Comparison of ENCODE assay signal across 8 mouse cellular contexts in genomic region chr11:97818003-97818402, GRCm38 (mm10). TPM values are rescaled to one million over a fixed set of nuclear protein-coding genes. Genes with fewer than 3 reads are reported as not detected.
DNase-seq lines count a peak whose midpoint lies in the region; ATAC-seq and TF ChIP-seq lines count a peak whose summit lies in the region.

No protein-coding gene starts in this region.

- peaks cover 52% of the 10 kb centered on the region for H3K4me1 ChIP-seq in embryonic facial prominence, embryonic 15.5 days
- peaks cover 70% of the 10 kb centered on the region for H3K4me1 ChIP-seq in intestine, embryonic 15.5 days (replicated peaks)
- peaks cover 22% of the 10 kb centered on the region for H3K4me1 ChIP-seq in neural tube, embryonic 12.5 days

- no peak overlapping the region for H3K9ac ChIP-seq in embryonic facial prominence, embryonic 15.5 days
- no peak overlapping the region for H3K9ac ChIP-seq in intestine, embryonic 15.5 days
- H3K9ac ChIP-seq in neural tube, embryonic 12.5 days = no peak overlapping the region

- H3K4me2 ChIP-seq in embryonic facial prominence, embryonic 15.5 days (replicated peaks) = no peak overlapping the region
- no peak overlapping the region for H3K4me2 ChIP-seq in intestine, embryonic 15.5 days (replicated peaks)
- H3K4me2 ChIP-seq in neural tube, embryonic 12.5 days (replicated peaks) = 0 out of 2 replicates have a peak overlapping the region, but pooled peaks have one; percentile 20

- H3K4me3 ChIP-seq in left cerebral cortex, adult 2 months = no peak overlapping the region
- no peak overlapping the region for H3K4me3 ChIP-seq in embryonic facial prominence, embryonic 15.5 days (replicated peaks)
- no peak overlapping the region for H3K4me3 ChIP-seq in intestine, embryonic 15.5 days (replicated peaks)
- no peak overlapping the region for H3K4me3 ChIP-seq in neural tube, embryonic 12.5 days

- DNase-seq in left cerebral cortex, adult 2 months (ENCODE audit: extremely low spot score in 1 of 2, low spot score in 2 of 2) = no peak
- DNase-seq in left cerebral cortex, adult 11 months (ENCODE audit: low spot score) = no peak
- DNase-seq in urinary bladder, postnatal 10 days (ENCODE audit: low spot score) = no peak
- DNase-seq in gastrocnemius, postnatal 4 days (ENCODE audit: low spot score in 2 of 2) = no peak
- no peak for DNase-seq in kidney, adult 9 months

- TF ChIP-seq CTCF in left cerebral cortex, adult 2 months (IDR thresholded peaks at IDR 0.05) = no peak

- no peak for ATAC-seq in embryonic facial prominence, embryonic 15.5 days (ENCODE audit: insufficient number of reproducible peaks, low FRiP score, low TSS enrichment, low read depth)
- ATAC-seq in intestine, embryonic 15.5 days = no peak
- ATAC-seq in neural tube, embryonic 12.5 days (ENCODE audit: low FRiP score, low read depth) = no peak

- H3K36me3 ChIP-seq in embryonic facial prominence, embryonic 15.5 days = peaks cover 44% of the 10 kb centered on the region
- H3K36me3 ChIP-seq in intestine, embryonic 15.5 days = peaks cover 32% of the 10 kb centered on the region; the same call in 1 of the 2 replicates
- peaks cover 53% of the 10 kb centered on the region for H3K36me3 ChIP-seq in neural tube, embryonic 12.5 days

- peak overlapping the region; percentile 40; the same call in 1 of the 2 replicates for H3K27ac ChIP-seq in left cerebral cortex, adult 2 months
- H3K27ac ChIP-seq in embryonic facial prominence, embryonic 15.5 days (replicated peaks) = peak overlapping the region; percentile 66; the same call in 1 of the 2 replicates
- peak overlapping the region; percentile 40; the same call in 1 of the 2 replicates for H3K27ac ChIP-seq in intestine, embryonic 15.5 days
- H3K27ac ChIP-seq in neural tube, embryonic 12.5 days = no peak overlapping the region

- H3K27me3 ChIP-seq in embryonic facial prominence, embryonic 15.5 days = no peaks in the 10 kb centered on the region
- no peaks in the 10 kb centered on the region for H3K27me3 ChIP-seq in intestine, embryonic 15.5 days (replicated peaks)
- H3K27me3 ChIP-seq in neural tube, embryonic 12.5 days (replicated peaks) = no peaks in the 10 kb centered on the region

- intact Hi-C loops in left cerebral cortex, adult 2 months (cut with DNase I) = no loop called here

- H3K9me3 ChIP-seq in embryonic facial prominence, embryonic 15.5 days (replicated peaks) = no peaks in the 10 kb centered on the region
- no peaks in the 10 kb centered on the region for H3K9me3 ChIP-seq in intestine, embryonic 15.5 days
- H3K9me3 ChIP-seq in neural tube, embryonic 12.5 days = no peaks in the 10 kb centered on the region

- 49% methylated on average over 6 of the region's 6 CpGs for WGBS in embryonic facial prominence, embryonic 15.5 days
- 44% methylated on average over 6 of the region's 6 CpGs for WGBS in intestine, embryonic 15.5 days
- WGBS in neural tube, embryonic 12.5 days = 51% methylated on average over 6 of the region's 6 CpGs

RNA-seq across cellular contexts. Expression of gene Lasp1, which starts 19.2 kb away (rescaled TPM):
- 100 to 1,000 TPM; 174 to 191 TPM for total RNA-seq in left cerebral cortex, adult 2 months (2021)
- polyA plus RNA-seq in embryonic facial prominence, embryonic 15.5 days (2015; fragmentation: Nextera tagmentation; extraction: Ambion mirVana) = 117 and 121 TPM in 2 replicates
- 123 and 126 TPM in 2 replicates for polyA plus RNA-seq in intestine, embryonic 15.5 days (2015; fragmentation: Nextera tagmentation; extraction: Ambion mirVana)
- polyA plus RNA-seq in neural tube, embryonic 12.5 days (2016; fragmentation: Nextera tagmentation; extraction: Ambion mirVana) = 103 and 105 TPM in 2 replicates
- total RNA-seq in gastrocnemius, postnatal 4 days (2021) = 10 to 100 TPM; 82.0 to 99.0 TPM

RNA-seq across cellular contexts. Expression of gene B230217C12Rik, which starts 22.6 kb away (rescaled TPM):
- total RNA-seq in left cerebral cortex, adult 2 months (2021) = 10 to 100 TPM; 77.6 to 78.9 TPM
- polyA plus RNA-seq in embryonic facial prominence, embryonic 15.5 days (2015; fragmentation: Nextera tagmentation; extraction: Ambion mirVana) = 6.8 and 7.4 TPM in 2 replicates
- 5.2 and 5.3 TPM in 2 replicates for polyA plus RNA-seq in intestine, embryonic 15.5 days (2015; fragmentation: Nextera tagmentation; extraction: Ambion mirVana)
- 12.9 and 15.8 TPM in 2 replicates for polyA plus RNA-seq in neural tube, embryonic 12.5 days (2016; fragmentation: Nextera tagmentation; extraction: Ambion mirVana)
- 1 to 10 TPM; 1.0 to 2.4 TPM for total RNA-seq in gastrocnemius, postnatal 4 days (2021)

RNA-seq across cellular contexts. Expression of gene Rpl23, which starts 35.8 kb away (rescaled TPM):
- total RNA-seq in left cerebral cortex, adult 2 months (2021) = 100 to 1,000 TPM; 326 to 327 TPM
- 567 and 575 TPM in 2 replicates for polyA plus RNA-seq in embryonic facial prominence, embryonic 15.5 days (2015; fragmentation: Nextera tagmentation; extraction: Ambion mirVana)
- polyA plus RNA-seq in intestine, embryonic 15.5 days (2015; fragmentation: Nextera tagmentation; extraction: Ambion mirVana) = 530 and 606 TPM in 2 replicates
- 369 and 383 TPM in 2 replicates for polyA plus RNA-seq in neural tube, embryonic 12.5 days (2016; fragmentation: Nextera tagmentation; extraction: Ambion mirVana)
- total RNA-seq in gastrocnemius, postnatal 4 days (2021) = 100 to 1,000 TPM; 976 to 983 TPM

RNA-seq across cellular contexts. Expression of gene 1700001P01Rik, which starts 42.3 kb away (rescaled TPM):
- 1 to 10 TPM in 1 of 2 experiments, not detected in 1; 1.0 TPM for total RNA-seq in left cerebral cortex, adult 2 months (2021)
- polyA plus RNA-seq in embryonic facial prominence, embryonic 15.5 days (2015; fragmentation: Nextera tagmentation; extraction: Ambion mirVana) = 0.95 TPM in 1 of 2 replicates, not detected in the other
- 0.24 TPM in 1 of 2 replicates, not detected in the other for polyA plus RNA-seq in intestine, embryonic 15.5 days (2015; fragmentation: Nextera tagmentation; extraction: Ambion mirVana)
- 0.56 and 0.70 TPM in 2 replicates for polyA plus RNA-seq in neural tube, embryonic 12.5 days (2016; fragmentation: Nextera tagmentation; extraction: Ambion mirVana)
- not detected for total RNA-seq in gastrocnemius, postnatal 4 days (2021)

RNA-seq across cellular contexts. Expression of gene Cwc25, which starts 51.6 kb away (rescaled TPM):
- 10 to 100 TPM; 19.5 to 21.3 TPM for total RNA-seq in left cerebral cortex, adult 2 months (2021)
- polyA plus RNA-seq in embryonic facial prominence, embryonic 15.5 days (2015; fragmentation: Nextera tagmentation; extraction: Ambion mirVana) = 18.0 and 20.7 TPM in 2 replicates
- polyA plus RNA-seq in intestine, embryonic 15.5 days (2015; fragmentation: Nextera tagmentation; extraction: Ambion mirVana) = 13.3 and 13.4 TPM in 2 replicates
- polyA plus RNA-seq in neural tube, embryonic 12.5 days (2016; fragmentation: Nextera tagmentation; extraction: Ambion mirVana) = 21.1 and 23.4 TPM in 2 replicates
- 10 to 100 TPM; 13.4 to 13.5 TPM for total RNA-seq in gastrocnemius, postnatal 4 days (2021)
